Mouse (Mus musculus) granulocyte monocyte progenitor cell, adult 5-6 weeks (primary cell): ENCODE results near the gene Pcdh7. TPM values are rescaled to one million over a fixed set of nuclear protein-coding genes. Genes with fewer than 3 reads are reported as not detected.

Source experiments
- ATAC-seq: replicated peaks from 2 replicates; pipeline ENCODE4 v1.8.0; 2016; ENCODE audit warnings: mild to moderate bottlenecking, moderate TSS enrichment, inconsistent platforms; ENCODE audit not compliant: poor library complexity, severe bottlenecking
- total RNA-seq, 2 experiments: library from RNA; stranded (forward) in 1 of 2; stranded (reverse) in 1 of 2; fragments of 200-712, 200-1000 nt in 1 of 2; fragments of >200 nt in 1 of 2; fragmentation: Nextera tagmentation in 1 of 2; gene quantifications; 2 replicates each; pipeline ENCODE4 v1.2.3; 2014 to 2017

The Pcdh7 gene
- total RNA-seq, 2 experiments from 2014 or later = 0.93 to 1.1 TPM

DNA sequence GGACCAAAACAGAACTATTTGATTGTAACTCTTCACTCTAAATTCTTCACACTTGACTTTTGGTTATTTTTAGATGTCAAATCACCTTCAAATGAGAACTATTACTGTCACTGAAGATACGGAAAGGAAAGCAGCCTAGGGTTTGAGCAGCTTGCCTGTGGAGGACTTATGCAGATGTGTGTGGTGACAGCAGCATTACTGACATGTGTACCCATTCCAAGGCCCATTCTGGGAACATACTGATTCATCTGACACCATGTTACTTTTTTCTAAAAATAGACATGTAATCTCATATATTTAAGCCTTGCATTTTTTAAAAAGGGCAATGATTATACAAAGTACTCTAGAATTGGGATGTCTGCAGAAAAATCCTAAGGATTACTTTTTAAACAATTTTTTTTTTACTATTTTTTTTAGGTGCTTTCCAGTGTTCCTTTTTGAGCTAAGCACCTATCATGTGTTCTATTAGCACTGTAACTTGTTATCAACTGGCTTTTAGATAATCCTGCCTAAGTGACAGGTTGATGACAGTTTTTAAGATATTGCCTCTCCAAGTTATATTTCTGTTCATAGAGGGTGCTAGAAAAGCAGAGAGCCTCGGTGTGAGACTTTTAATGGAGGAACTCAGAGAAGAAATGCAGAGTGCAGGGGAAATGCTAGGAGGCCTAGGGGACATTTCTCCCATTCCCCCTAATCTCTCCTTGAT lies 26.3 kb downstream of the Pcdh7 start:
- ATAC-seq = no peak

DNA sequence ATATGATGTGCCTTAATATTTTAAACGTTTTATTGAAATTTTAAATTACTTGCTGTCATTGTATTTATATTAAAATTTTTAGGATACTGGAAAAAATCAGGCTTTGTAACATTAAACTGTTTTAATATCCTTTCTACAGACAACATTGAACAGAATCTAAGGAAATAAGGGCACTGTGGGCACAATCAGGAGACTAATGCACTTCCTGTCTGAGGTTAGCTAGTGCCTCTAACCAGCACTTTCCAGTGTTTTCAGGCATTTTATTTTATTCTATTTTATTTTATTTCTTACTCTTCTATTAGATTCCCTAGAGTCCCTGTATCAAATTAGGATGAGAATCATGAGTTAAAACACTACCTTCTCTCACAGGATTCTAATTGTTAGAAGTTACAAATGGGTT lies 28.1 kb downstream of the Pcdh7 start:
- no peak for ATAC-seq

DNA sequence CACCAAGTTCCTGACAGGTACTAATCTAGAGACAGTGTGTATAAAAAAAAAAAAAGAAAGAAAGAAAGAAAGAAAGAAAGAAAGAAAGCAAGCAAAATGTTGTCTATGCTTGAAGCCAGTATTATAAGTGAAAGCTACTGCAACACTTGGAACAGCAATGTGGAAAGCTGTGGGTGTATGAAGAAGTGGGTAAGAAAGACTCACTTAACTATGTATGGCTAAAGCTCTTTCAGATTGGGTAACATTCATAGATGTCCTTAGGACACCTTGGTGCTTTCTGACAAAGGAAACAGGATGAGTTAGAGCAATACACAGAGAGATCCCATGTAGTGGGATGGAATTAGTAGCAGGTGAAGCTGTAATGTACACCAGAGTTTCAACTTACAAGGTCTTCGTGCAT lies 32.6 kb downstream of the Pcdh7 start:
- no peak for ATAC-seq

DNA sequence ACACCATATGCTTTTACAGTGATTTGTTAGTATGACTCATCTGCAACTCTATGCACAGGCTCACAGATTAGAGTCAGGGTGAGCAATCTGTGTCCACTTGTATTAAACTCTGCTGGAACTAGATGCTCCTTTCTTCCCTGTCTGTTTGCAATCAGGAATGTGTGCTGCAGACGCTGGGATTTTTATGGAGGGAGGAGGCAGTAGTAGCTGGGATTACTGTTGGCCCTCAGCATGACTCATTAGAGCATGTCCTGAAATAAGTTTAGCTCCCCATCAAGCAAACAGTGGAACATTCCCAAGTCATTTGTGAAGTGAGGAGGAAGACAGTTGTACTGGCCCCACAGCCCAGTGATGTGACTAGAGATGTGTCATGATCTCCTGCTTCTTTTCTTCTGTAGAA lies 38.0 kb downstream of the Pcdh7 start:
- no peak for ATAC-seq

DNA sequence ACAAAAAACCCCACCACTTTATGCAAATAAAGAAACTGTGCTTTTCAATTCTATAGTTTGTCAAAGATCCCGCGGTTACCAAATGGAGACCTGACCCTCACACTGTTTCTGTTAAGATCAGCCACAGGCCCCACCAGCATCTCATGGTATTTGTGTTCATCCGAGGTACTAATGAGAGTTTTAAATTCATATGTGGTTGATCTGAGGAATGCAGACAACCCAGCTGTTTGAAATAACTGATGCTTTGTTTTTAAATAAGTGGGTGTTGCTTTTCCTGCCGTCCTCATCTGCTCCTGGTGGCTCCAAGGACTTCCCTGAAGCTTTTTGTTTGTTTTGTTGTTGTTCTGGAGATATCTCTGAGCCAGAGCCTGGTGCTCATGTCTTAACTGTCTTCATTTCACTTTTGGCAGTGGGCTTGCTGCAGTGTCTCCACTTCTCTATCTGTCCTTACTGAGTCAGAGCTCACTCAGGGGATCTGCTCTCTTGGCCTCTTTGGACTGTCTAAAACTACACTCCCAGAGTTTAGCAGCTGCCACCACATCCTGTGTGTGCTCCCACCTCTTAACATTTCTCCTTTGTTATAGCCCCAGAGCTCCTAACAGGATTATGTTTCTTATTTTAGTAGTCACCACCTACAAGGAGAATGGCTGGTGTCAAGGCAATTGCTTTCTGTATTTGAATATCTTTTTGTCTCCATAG lies 39.1 kb downstream of the Pcdh7 start:
- ATAC-seq = peak; percentile 41; the same call in 1 of the 2 replicates

DNA sequence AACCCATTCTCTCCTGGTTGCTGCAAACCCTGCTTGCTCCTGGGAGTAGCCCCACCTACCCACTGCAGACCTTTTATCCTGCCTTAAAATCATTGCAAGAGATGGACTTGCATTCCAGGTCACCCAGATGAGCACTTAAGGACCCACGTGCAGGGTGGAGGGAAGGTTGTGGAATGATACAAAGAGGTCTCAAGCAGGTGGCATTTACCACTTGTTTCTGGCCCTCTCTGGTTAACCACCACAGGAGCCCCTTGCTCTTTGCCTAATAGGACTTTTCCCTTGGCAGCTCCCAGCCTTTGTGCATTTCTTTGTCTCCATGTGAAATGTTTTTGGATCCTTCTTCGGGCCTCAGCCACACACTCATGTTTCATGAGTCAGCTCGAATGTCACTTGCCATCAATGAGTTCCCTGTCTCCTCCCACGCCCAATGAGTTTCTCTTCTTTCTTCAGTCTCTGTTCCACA lies 39.7 kb downstream of the Pcdh7 start:
- no peak for ATAC-seq

DNA sequence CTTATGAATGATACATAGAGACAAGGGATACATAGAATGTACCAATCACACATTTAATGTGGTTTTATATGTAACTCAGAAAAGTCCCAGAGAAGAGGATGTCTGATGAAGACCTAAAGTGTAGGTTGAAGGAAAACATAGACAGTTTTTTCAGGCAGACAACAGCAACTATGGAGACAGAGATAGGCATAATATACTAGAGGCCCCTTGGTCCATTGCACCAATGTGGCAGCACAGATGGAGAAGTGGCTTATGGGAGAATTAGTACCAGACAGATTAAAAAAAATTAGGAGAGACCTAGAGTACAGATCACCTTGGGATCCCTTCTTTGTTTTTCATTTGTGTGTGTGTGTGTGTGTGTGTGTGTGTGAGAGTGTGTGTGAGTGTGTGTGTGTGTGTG lies 41.2 kb downstream of the Pcdh7 start:
- ATAC-seq = no peak

DNA sequence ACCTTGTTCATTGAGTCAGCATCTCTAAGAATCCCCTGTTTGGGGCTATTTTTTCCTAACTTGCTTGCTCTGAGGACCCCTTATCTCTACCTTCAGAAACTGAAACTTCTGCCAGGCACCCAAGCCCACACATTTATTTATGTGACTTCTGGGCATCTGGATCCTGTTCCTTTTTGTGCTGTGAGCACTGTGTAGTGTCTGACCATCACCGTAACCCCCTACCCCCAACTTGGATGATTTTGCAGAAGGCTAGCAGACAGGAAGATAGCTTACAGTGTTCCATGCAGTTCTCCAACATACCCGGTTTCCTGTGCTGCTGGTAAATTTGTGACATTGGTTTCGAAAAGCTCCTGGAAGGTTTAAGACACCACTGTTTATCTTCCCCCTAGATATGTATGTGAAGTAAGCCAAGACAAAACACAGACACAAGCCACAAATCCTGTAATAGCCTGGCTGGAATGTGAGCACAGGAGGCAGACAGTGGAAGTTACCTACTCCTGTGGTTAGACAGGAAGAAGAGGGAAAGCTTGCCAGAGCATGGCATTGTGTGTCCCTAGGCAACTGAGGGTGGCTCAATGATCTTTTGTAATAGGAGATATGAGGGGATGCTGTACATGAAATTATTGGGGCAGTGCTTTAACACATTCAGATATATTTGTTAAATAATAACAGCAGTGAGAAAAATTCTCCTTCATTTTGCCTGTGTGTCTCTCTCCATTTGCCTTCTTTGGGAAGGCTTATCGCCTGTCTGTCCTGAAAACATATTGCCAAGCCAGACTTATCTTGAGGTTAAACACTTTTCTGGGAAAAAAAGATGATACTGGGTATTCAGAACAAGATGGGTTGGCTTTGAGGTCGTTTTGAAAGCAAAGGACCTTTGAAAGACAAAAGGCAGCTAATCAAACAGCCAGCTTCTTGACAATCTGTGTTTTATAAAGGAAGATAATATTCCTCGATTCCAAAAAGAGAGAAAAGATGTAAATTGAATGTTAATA lies 42.6 kb downstream of the Pcdh7 start:
- peak; percentile 81 for ATAC-seq

DNA sequence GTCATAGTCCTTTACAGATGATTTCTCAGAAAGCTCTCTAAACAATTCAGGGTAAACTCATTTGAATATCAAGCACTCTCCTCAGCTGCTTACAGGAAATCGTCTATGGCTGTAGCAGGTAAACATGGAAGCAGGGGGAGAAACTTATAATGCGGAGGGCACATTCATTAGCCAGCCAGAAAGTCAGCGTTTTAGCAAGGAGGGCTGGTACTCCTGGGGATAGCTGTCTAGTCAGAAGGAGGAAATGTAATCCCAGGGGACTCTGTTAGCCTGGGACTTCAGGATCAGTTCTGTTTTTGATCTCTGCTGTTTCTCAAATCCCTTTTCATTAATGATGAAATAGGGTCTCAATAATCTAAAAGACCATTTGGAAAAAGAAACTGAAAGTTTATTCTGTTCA lies 47.6 kb downstream of the Pcdh7 start:
- ATAC-seq = no peak

DNA sequence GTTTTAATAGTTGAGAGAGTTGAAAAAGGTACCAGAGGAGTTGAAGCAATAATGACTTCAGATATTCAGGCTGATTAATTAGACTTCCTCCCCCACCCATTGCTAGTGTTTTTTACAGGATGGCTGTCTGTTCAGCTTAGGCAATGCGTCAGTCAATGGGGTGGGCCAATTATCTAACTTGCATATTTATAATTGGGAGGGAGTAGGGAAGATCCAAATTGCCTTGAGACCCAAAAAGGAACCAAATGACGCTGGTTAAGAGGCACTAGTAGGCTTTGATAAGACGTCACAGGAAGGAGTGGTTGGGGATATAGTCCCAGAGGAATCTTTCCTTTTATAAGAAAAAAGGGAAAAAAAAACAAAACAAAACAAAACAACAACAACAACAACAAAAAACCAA lies 49.6 kb downstream of the Pcdh7 start:
- no peak for ATAC-seq

DNA sequence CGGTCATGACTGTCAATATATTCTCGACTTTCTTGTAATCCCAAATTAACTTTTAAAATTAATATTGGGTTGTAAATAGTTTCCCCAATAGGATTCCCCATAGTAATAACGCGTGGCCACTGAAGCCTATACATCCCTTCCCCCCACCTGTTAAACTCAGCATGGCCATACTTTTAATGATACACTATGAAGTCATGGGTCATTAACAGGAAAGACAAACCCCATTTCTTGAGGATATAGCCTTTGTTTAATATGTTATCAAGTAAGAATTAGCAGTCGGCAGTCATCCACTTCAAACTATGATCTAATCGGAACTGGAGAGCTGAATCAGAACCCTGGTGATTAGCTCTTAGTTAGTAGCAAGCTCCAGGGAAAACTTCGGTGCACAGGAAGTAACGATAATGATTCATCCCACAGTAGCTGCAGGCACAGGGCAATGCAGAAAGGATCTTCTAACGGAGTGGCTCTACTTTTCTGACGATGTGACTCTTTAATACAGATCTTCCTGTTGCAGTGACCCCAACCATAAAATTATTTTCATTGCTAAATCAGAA lies 50.8 kb downstream of the Pcdh7 start:
- no peak for ATAC-seq

DNA sequence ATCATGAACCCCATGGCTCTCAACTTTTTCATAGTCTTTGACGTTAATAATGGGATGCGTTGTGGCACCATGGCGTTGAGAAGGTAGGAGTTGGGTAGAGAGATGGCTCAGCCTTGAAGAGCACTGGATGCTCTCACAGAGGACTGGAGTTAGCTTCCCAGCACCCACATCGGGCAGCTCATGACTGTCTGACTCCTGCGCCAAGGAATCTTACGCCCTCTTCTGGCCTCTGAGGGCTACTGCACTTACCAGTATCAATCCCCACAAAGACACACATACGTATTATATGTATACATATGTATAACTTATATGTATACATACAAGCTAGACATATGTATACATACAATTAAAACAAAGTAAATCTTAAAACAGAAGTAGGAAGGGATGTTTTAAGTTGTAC lies 51.9 kb downstream of the Pcdh7 start:
- peak; percentile 33; the same call in 1 of the 2 replicates for ATAC-seq

DNA sequence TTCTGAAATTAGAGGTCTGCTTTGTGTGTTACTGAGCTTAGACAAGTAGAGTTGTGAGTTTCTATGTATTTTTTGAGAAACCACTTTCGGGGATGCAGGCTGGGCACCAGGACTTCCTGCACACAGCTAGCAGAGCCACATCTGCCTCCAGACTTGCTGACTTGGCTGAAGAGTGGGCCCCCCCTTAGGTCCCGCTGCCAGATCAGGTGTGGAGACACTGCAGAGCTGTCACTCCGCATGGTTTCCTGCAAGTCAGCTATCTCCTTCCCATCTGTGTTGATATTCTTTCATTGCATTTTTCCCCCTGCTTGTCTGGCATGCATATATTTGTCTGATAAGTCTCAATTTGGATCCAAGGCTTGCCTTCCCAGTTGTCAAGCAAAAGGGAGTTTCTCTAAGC lies 52.6 kb downstream of the Pcdh7 start:
- ATAC-seq = no peak

DNA sequence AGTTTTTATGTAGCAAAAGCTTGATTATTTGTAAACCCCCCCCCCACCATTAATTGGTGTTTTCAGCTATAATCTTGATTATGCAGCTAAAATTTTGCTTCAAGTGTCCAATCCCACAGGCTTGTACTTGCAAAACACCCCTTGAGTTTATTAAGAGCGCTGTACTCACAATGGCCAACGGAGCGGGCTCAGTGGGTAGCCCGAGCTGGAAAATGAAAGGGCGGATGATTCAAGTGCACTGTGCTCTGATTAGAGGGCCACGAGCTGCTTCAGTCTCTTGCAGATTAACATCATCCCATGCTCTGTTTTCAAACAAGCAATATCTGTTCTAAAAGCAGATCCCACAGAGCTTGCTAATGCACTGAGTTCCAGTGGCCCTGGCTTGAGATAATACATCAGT lies 53.4 kb downstream of the Pcdh7 start:
- ATAC-seq = no peak

DNA sequence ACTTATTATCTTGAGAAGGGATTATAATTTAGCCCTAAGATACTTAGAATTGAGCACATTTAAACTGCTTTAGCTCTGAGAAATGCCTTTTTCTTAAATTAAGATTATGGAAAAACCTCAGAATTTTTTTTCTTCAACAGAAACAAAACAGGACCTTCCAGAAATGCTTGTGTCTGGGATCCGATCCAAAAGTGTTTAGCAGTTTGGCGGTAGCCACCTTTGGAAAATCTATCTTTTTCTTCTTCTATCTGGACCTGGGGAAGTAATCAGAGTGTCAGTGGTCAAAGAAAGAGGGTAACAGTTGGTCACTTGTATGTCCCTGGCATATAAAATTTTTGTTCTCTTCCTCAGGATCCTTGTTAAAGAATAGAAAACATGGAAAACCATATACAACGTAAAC lies 54.9 kb downstream of the Pcdh7 start:
- ATAC-seq = no peak

DNA sequence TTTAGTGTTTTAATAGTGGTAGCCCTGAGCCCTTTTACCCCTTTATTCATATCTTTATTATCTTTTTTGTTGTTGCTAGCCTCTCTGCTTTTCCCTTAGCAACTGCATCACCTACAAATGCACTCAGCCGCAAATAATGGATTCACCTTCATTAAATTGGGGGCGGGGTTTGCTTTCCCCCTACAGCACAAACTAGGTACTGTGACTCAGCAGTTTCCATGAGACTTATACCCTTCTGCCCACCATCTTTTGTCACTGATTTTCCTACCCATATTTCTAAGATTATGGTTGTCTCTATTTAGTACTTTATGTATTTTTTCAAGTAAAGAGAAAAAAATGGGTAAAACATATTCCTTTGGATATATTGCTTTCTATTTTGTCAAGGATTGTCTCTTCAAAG lies 56.7 kb downstream of the Pcdh7 start:
- ATAC-seq = no peak

DNA sequence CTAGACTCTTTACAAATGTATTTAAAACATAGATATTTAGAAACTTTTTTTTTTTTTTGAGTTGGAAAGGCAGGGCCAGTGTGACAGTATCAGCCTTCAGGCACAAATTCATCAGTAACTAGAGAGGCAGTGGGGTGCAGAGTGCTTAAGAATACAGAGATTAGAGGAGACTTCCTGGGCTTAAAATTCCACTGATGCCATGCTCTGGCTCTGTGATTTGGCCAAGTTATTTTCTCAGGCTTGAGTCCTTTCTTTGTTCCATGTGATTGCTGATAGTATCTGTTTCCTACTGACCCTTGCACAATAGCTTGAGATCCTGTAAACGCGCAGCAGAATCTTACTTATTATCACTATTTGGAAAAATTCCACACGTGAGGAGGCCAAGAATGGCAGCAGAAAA lies 60.3 kb downstream of the Pcdh7 start:
- ATAC-seq = no peak

DNA sequence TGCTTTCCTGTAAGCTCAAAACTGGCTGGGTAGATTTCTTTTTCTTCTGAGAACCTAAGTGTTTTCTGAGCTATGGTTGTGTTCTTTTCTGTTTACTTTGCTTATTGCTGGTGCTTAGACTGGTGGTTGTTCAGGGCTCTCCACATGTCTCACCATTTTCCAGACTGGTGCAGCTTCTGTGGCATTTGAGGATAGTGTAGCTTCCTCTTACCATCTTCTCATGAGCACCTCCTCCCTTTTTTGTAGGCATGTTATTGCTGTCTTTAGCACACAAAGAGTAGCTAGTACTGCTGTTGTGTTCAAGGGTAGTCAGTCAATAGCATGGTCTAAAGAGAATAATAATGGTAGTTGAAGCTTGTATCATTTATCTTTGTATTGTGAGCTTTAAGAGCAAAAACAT lies 62.2 kb downstream of the Pcdh7 start:
- ATAC-seq = no peak

DNA sequence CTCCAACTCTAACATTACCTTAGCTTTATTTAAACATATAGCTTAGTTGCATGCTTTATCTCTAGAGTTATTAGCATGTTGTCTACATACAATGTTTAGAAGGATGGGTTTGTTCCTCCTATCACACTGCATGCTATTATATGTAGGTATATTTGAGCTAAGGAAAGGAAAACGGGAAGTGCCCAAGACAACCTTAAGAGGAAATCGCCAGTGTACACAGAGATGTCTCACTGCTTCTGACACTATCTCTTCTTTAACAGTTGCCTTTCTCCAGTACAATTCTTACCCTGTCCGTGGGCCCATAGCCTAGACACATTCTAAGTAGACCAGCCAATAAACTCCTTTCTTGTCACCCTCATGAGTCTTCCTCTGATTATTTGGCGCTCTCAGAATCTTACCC lies 62.8 kb downstream of the Pcdh7 start:
- ATAC-seq = peak; percentile 55; the same call in 1 of the 2 replicates

DNA sequence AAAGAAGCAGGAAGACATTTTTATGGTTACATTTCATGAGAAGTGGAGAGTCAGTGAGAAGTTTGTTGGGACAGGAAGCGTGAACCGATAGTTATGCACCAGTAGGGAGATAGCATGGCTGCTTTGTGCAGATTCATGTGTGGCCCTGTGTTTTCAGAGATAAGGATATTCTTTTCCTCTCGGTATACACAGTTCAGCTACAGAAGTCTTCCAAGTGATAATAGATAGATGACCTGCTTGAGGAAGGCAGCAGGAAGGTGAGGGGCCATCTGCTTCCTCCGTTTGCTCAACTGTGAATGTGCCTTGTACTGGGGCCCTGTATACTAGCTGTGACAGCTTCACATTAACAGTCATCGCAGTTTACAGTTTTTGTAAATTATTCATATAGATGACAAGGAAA lies 64.2 kb downstream of the Pcdh7 start:
- ATAC-seq = peak; percentile 83

DNA sequence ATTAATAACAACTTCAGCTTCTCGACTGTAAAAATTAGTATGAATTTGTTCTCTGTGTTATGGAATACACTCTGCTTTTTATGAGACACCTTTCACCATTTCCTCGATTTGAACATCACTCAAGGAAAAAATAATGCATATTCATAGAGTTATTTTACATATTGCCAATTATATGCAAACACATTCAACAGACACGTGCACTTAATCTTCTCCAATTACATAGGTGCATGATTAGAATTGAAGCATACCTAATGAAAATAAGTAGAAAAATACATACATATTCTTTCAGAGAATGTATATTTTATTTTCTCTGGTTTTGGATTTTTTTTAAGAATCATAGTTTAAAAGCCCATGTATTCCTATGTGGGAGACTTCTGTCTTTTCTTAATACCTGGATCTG lies 64.8 kb downstream of the Pcdh7 start:
- no peak for ATAC-seq
